Mouse (Mus musculus): ENCODE measurements around the gene Il27.

DNA sequence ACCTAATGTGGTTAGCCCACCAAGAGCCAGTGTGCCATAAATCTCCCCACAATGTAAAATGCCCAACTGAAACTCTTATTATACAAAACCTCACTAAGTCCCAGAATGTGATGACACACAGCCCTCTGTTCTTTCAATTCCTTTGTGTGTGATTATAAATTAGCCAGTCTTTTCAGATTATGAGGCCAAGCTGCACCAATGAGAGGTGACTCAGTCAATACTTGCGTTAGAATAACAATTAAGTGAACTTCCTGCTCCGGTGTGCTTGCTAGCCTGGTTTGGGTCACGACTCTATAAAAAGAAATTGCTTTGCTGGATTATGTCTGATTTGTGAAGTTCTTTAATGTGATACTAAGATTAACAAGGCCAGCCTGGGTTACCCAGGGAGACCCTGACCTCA lies 35.2 kb upstream of the Il27 start:
- no peak for TF ChIP-seq CTCF (IDR thresholded peaks at IDR 0.05; ENCODE audit: borderline replicate concordance, extremely low read depth, insufficient read depth, insufficient read length)
- no peak for TF ChIP-seq POLR2A (IDR thresholded peaks at IDR 0.05; ENCODE audit: borderline replicate concordance, extremely low read depth, insufficient read depth, insufficient read length, poor library complexity, severe bottlenecking)
